Mouse (Mus musculus) embryonic fibroblast, embryonic 13.5 days (primary cell): ENCODE data around the gene E130308A19Rik.

Experiments used
- CTCF ChIP-seq: IDR thresholded peaks from 2 replicates; pipeline ENCODE4 v1.5.1; 2011; ENCODE audit warnings: mild to moderate bottlenecking, control low read depth, low read length, moderate library complexity, borderline replicate concordance; ENCODE audit not compliant: insufficient read depth
- POLR2A ChIP-seq: IDR thresholded peaks from 2 replicates; pipeline ENCODE4 v1.6.1; 2011; ENCODE audit warnings: low read depth, mild to moderate bottlenecking, control low read depth, low read length, moderate library complexity

GRCm38 (mm10) chr4:59739321-59739720 is 113.3 kb downstream of the E130308A19Rik start:
- no peak for TF ChIP-seq CTCF
- TF ChIP-seq POLR2A = no peak
